Mouse (Mus musculus) liver, adult 2 months (tissue): ENCODE measurements around the gene Vamp8. TPM values are rescaled to one million over a fixed set of nuclear protein-coding genes. Genes with fewer than 3 reads are reported as not detected.

Experiments
- DNase-seq: peaks from one replicate; pipeline ENCODE4 v3.0.0-alpha.2; 2011; ENCODE audit warnings: low read depth, low spot score; ENCODE audit errors: extremely low read depth
- H3K27ac ChIP-seq: fragments of 200-500 bp; replicated peaks from 2 replicates; pipeline ENCODE4 v1.5.1; 2012; ENCODE audit warnings: low read depth, mild to moderate bottlenecking, control low read depth, inconsistent platforms, low read length; ENCODE audit not compliant: insufficient read depth
- H3K27me3 ChIP-seq: fragments of 200-500 bp; 2 replicates; pipeline ENCODE4 v1.6.1; 2012; ENCODE audit warnings: mild to moderate bottlenecking, moderate library complexity, low read length, inconsistent platforms; ENCODE audit not compliant: control insufficient read depth, insufficient read depth
- H3K36me3 ChIP-seq: fragments of 200-500 bp; 2 replicates; pipeline ENCODE4 v1.6.1; 2012; ENCODE audit warnings: low read length, inconsistent platforms; ENCODE audit not compliant: control insufficient read depth, insufficient read depth
- H3K4me1 ChIP-seq: fragments of 200-500 bp; 2 replicates; pipeline ENCODE4 v1.6.1; 2011; ENCODE audit warnings: low read length; ENCODE audit not compliant: control insufficient read depth, insufficient read depth
- H3K4me3 ChIP-seq: fragments of 200-500 bp; 2 replicates; pipeline ENCODE4 v1.5.1; 2011; ENCODE audit warnings: low read depth, mild to moderate bottlenecking, control low read depth, low read length, moderate library complexity; ENCODE audit not compliant: insufficient read depth
- H3K79me2 ChIP-seq: fragments of 200-500 bp; 2 replicates; pipeline ENCODE4 v1.6.1; 2012; ENCODE audit warnings: inconsistent platforms, mild to moderate bottlenecking, low read length, moderate library complexity; ENCODE audit not compliant: control insufficient read depth, insufficient read depth
- H3K9ac ChIP-seq: fragments of 200-500 bp; 2 replicates; pipeline ENCODE4 v1.6.1; 2012; ENCODE audit warnings: low read depth, mild to moderate bottlenecking, control low read depth, inconsistent platforms, low read length
- CTCF ChIP-seq: fragments of 200-500 bp; IDR thresholded peaks from 2 replicates; pipeline ENCODE4 v1.5.1; 2011; ENCODE audit warnings: low read depth, low read length, control low read depth
- POLR2A ChIP-seq: fragments of 200-500 bp; IDR thresholded peaks from 2 replicates; pipeline ENCODE4 v1.6.1; 2011; ENCODE audit warnings: low read length, control low read depth; ENCODE audit not compliant: insufficient read depth; ENCODE audit errors: extremely low read depth
- WGBS: fragments of 180-500 bp; shearing (Covaris S2); methylation state at CpG from one replicate; pipeline ENCODE4 v1.1.7; 2018; 5-methylcytosine and 5-hydroxymethylcytosine counted together
- polyA plus RNA-seq: library from polyadenylated mRNA; depleted of rRNA; stranded (reverse); fragments of >200 nt; gene quantifications from 2 replicates; pipeline ENCODE4 v1.2.3, GENCODE M21; 2012
- total RNA-seq: library from RNA; depleted of rRNA; stranded (reverse); fragments of >200 nt; gene quantifications from 2 replicates; pipeline ENCODE4 v1.2.3, GENCODE M21; 2014

Vamp8 gene
- total and polyA plus RNA-seq, 2 experiments, result 219 to 238 TPM

GRCm38 (mm10) chr6:72369557-72369956 is 20.9 kb downstream of the Vamp8 start:
- H3K27ac ChIP-seq, result no peak overlapping the region
- TF ChIP-seq CTCF (no peak), POLR2A (no peak)

DNA sequence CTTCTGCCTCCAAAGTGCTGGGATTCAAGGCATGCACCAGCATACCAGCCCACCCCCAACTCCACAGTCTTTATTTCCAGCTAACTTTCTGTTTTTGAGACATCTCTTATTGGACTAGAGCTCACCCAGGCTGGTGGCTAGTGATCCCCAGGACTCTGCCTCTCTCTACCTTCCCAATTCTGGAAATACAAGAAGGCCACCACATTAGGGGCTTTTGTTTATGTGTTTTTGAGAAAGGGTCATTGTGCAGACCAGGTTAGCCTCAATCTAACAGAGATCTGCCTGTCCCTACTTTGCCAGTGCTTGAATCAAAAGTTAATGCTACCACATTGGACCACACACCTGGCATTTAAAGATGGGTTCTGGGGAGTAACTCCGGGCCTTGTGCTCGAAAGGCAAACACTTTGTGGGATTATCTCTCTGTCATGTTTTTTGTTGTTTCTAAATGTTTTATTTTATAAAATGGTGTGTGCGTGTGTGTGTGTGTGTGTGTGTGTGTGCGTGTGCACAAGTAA is 23.0 kb downstream of the Vamp8 start:
- Histone ChIP-seq H3K36me3 (no peaks in the 10 kb centered on the region), H3K79me2 (no peaks in the 10 kb centered on the region), H3K27ac (no peak overlapping the region), H3K9ac (no peak overlapping the region), H3K4me1 (peaks cover 13% of the 10 kb centered on the region), H3K4me3 (no peak overlapping the region), H3K27me3 (no peaks in the 10 kb centered on the region)
- DNase-seq, result no peak
- TF ChIP-seq POLR2A, result no peak
- no peak for TF ChIP-seq CTCF
- 86% methylated on average over 4 of the region's 4 CpGs for WGBS

More at GRCm38 (mm10) chr6:72369557-72369956, 20.9 kb downstream of the Vamp8 start:
- H3K79me2 ChIP-seq, result no peaks in the 10 kb centered on the region
- DNase-seq, result no peak
- 87% methylated on average over 4 of the region's 4 CpGs for WGBS
- H3K4me3 ChIP-seq, result no peak overlapping the region
- no peaks in the 10 kb centered on the region for H3K27me3 ChIP-seq
- no peaks in the 10 kb centered on the region for H3K36me3 ChIP-seq
- H3K4me1 ChIP-seq, result peaks cover 23% of the 10 kb centered on the region
- no peak overlapping the region for H3K9ac ChIP-seq

- Histone ChIP-seq H3K4me1 (peaks cover 11% of the 10 kb centered on the region), H3K9ac (no peak within 1 kb of the TSS), H3K27me3 (no peaks in the 10 kb centered on the region), H3K36me3 (no peaks in the 10 kb centered on the region), H3K27ac (no peak within 1 kb of the TSS), H3K79me2 (peaks cover 2% of the 10 kb centered on the region; the same call in 1 of the 2 replicates), H3K4me3 (no peak within 1 kb of the TSS)
- no peak for DNase-seq
- TF ChIP-seq CTCF (no peak), POLR2A (no peak)
- 87% methylated on average over 4 of the region's 4 CpGs for WGBS
Measured at GRCm38 (mm10) chr6:72366844-72367443, 23.6 kb downstream of the Vamp8 start, which contains the start of gene Rnf181. Rnf181 (minus strand) TSS chr6:72366956.

- Histone ChIP-seq H3K36me3 (no peaks in the 10 kb centered on the region), H3K79me2 (peaks cover 3% of the 10 kb centered on the region; the same call in 1 of the 2 replicates), H3K4me3 (no peak overlapping the region), H3K27ac (no peak overlapping the region), H3K4me1 (peaks cover 6% of the 10 kb centered on the region), H3K27me3 (no peaks in the 10 kb centered on the region), H3K9ac (no peak overlapping the region)
- WGBS, result 72% methylated on average over 3 of the region's 3 CpGs
- no peak for TF ChIP-seq POLR2A
- no peak for TF ChIP-seq CTCF
- DNase-seq, result no peak
Measured at GRCm38 (mm10) chr6:72366304-72366703, 24.2 kb downstream of the Vamp8 start.

DNA sequence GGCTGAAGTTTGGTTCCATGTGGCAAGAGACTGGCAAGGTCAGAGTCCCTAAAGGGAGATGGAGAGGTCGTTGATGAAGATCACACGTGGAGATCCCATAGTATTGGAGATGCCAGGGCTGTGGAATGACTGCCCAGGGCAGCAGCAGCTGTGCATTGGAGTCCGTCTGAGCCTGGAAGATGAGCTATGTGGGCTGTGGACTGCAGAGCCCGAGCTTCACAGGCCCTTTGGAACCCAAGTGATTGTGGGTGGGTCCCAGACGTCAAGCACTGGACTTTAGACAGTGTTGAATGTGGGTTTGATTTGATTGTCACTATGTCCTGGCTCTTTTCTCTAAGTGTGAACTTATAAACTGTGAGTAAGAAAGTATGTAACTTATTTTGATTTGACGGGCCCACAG is 25.5 kb downstream of the Vamp8 start:
- Histone ChIP-seq H3K9ac (no peak overlapping the region), H3K79me2 (peaks cover 3% of the 10 kb centered on the region; the same call in 1 of the 2 replicates), H3K4me1 (peaks cover 13% of the 10 kb centered on the region), H3K27ac (no peak overlapping the region; the same call in 1 of the 2 replicates), H3K4me3 (no peak overlapping the region), H3K27me3 (no peaks in the 10 kb centered on the region), H3K36me3 (no peaks in the 10 kb centered on the region; the same call in 1 of the 2 replicates)
- DNase-seq, result peak; percentile 64
- 36% methylated on average over 6 of the region's 6 CpGs for WGBS
- TF ChIP-seq POLR2A (no peak), CTCF (no peak)

DNA sequence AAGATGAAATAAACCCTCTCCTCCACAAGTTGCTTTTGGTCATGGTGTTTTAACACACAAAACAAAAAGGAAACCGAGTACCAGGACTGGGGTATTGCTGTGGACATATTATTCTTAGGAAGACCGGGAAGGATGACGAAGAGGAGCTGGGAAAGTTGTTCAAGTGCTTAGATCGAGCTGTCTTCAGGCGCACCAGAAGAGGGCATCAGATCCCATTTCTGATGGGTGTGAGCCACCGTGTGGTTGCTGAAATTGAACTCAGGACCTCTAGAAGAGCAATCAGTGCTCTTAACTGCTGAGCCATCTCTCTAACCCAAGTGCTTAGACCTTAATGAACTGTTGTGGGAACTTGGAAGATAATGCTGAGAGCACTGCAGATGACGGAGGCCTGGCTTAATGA is 26.5 kb downstream of the Vamp8 start:
- peaks cover 8% of the 10 kb centered on the region; the same call in 1 of the 2 replicates for H3K36me3 ChIP-seq
- H3K9ac ChIP-seq, result no peak overlapping the region
- H3K4me3 ChIP-seq, result no peak overlapping the region
- 37% methylated on average over 7 of the region's 7 CpGs for WGBS
- H3K27me3 ChIP-seq, result no peaks in the 10 kb centered on the region
- peaks cover 16% of the 10 kb centered on the region for H3K4me1 ChIP-seq
- TF ChIP-seq POLR2A (no peak), CTCF (peak; percentile 67)
- DNase-seq, result peak; percentile 53
- H3K79me2 ChIP-seq, result peaks cover 3% of the 10 kb centered on the region; the same call in 1 of the 2 replicates
- no peak overlapping the region for H3K27ac ChIP-seq
